ENCODE assay signal across 25 mouse cellular contexts in the genomic region with DNA sequence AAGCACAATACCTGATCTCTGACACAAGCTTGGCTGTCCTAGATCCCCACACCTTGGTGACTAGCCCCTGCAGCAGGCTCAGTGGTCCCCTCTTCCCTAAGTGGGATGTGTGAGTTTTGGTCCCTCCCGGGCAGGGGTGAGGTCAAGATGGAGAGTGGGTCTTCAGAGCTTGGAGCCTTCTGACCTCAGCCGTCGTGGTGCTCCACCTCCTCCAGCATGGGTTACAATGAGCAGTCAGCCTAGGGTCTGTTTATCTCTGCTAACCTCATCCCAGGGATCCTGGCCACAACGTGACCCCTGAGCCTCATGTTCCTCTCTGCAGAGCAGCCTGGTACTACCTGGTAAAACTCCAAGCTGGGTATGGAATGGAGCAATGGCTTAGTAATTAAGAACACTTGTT. TPM values are rescaled to one million over a fixed set of nuclear protein-coding genes. Genes with fewer than 3 reads are reported as not detected.
"Had no signal": no experiment of that assay in that cellular context is flagged by ENCODE, and none has a peak within 500 bp of the region (broad histone marks: within the 10 kb centered on the region; RNA-seq: fewer than 3 reads in every experiment).

No protein-coding gene starts in this region.

- H3K27me3 ChIP-seq: heart, embryonic 12.5 days; hindbrain, embryonic 12.5 days; intestine, embryonic 15.5 days had no signal

- H3K27ac ChIP-seq: gastrocnemius, adult 2 months; heart, embryonic 10.5 days; hindbrain, embryonic 12.5 days; hindbrain, embryonic 14.5 days; intestine, embryonic 15.5 days; layer of hippocampus, adult 2 months; left cerebral cortex, adult 2 months; limb, embryonic 10.5 days; limb, embryonic 12.5 days; liver, embryonic 13.5 days had no signal

- H3K9me3 ChIP-seq: heart, embryonic 10.5 days; heart, embryonic 12.5 days; intestine, embryonic 15.5 days; limb, embryonic 10.5 days; limb, embryonic 12.5 days; liver, embryonic 13.5 days had no signal

- H3K9ac ChIP-seq: heart, embryonic 12.5 days; hindbrain, embryonic 12.5 days; hindbrain, embryonic 14.5 days; intestine, embryonic 15.5 days; limb, embryonic 12.5 days; liver, embryonic 13.5 days had no signal

- DNase-seq: gastrocnemius, adult 2 months; gastrocnemius, postnatal 10 days; gastrocnemius, postnatal 25 days; heart, postnatal 10 days; heart, postnatal 4 days; kidney, adult 18-20 months; kidney, adult 8-10 months; kidney, postnatal 10 days; kidney, postnatal 25 days; kidney, postnatal 4 days; liver; liver, embryonic 13.5 days had no signal

- H3K4me3 ChIP-seq: gastrocnemius, adult 2 months; heart, embryonic 10.5 days; heart, embryonic 12.5 days; hindbrain, embryonic 12.5 days; intestine, embryonic 15.5 days; layer of hippocampus, adult 2 months; left cerebral cortex, adult 2 months; limb, embryonic 10.5 days; limb, embryonic 12.5 days; liver, embryonic 13.5 days had no signal

- ATAC-seq: inflammation-experienced regulatory T-cells, adult 6 months; intestine, embryonic 15.5 days; intestine, postnatal 0 days had no signal

- H3K4me2 ChIP-seq: heart, embryonic 12.5 days; hindbrain, embryonic 12.5 days; hindbrain, embryonic 14.5 days; intestine, embryonic 15.5 days; limb, embryonic 12.5 days; liver, embryonic 11.5 days; liver, embryonic 13.5 days had no signal

- H3K4me1 ChIP-seq: liver, embryonic 13.5 days had no signal

- H3K36me3 ChIP-seq: heart, embryonic 10.5 days; heart, embryonic 12.5 days; hindbrain, embryonic 12.5 days; intestine, embryonic 15.5 days; limb, embryonic 10.5 days; limb, embryonic 12.5 days; liver, embryonic 13.5 days had no signal

RNA-seq across cellular contexts. Expression of gene Cgnl1, which starts 36.4 kb away (rescaled TPM):
- total RNA-seq: granulocyte monocyte progenitor cell, adult 5-6 weeks had no signal
- polyA plus RNA-seq: inflammation-experienced regulatory T-cells, adult 6 months had no signal
